Mouse (Mus musculus): ENCODE results near the gene Mrps16. TPM values are rescaled to one million over a fixed set of nuclear protein-coding genes. Genes with fewer than 3 reads are reported as not detected.

Mrps16 gene
- polyA plus RNA-seq, 1 experiment from 2014 or later = 49.9 TPM

DNA sequence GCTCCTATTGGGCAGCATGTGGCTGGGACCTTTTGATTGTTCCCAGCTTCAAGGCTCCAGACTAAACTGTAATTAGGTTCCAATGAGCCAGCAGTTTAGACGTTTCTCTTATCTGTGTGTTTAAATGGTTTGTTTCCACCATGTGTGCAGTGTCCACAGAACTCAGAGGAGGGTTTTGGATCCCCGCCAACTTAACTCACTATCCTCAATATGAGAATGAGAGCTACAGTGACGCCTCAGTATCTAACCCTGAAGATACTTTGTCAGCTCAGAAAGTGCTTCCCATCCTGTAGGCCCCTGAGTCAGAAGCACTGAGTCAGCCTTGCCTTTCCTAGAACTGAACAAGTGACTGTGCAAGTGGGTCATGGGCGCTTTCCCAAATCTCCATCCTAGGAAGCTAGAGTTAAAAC, 16.3 kb downstream of the Mrps16 start:
- peaks cover 16% of the 10 kb centered on the region for H3K36me3 ChIP-seq (replicated peaks; ENCODE audit: insufficient read depth, low read length)
- H3K4me3 ChIP-seq (ENCODE audit: low read depth, low read length) = no peak overlapping the region
- no peak overlapping the region for H3K4me2 ChIP-seq (ENCODE audit: low read depth, low read length)
- H3K27me3 ChIP-seq (ENCODE audit: insufficient read depth, low read length) = no peaks in the 10 kb centered on the region
- peak; percentile 66 for ATAC-seq
- no peak overlapping the region; the same call in 1 of the 2 replicates for H3K27ac ChIP-seq (ENCODE audit: low read depth)
- peak; percentile 49 for DNase-seq
- no peaks in the 10 kb centered on the region for H3K9me3 ChIP-seq (ENCODE audit: low read length)
- H3K9ac ChIP-seq (replicated peaks) = no peak overlapping the region
- 36% methylated on average over 4 of the region's 4 CpGs for WGBS (ENCODE audit: insufficient replicate concordance)
- H3K4me1 ChIP-seq (ENCODE audit: insufficient read depth) = peaks cover 18% of the 10 kb centered on the region
- TF ChIP-seq CTCF (IDR thresholded peaks at IDR 0.05; ENCODE audit: low read depth) (no peak), EP300 (IDR thresholded peaks at IDR 0.05; ENCODE audit: low read depth) (peak; percentile 32; the same call in 1 of the 2 replicates)

GRCm38 (mm10) chr14:20371854-20372253, 21.6 kb downstream of the Mrps16 start:
- TF ChIP-seq EP300 (IDR thresholded peaks at IDR 0.05; ENCODE audit: low read depth) (no peak), CTCF (IDR thresholded peaks at IDR 0.05; ENCODE audit: low read depth) (no peak)
- Histone ChIP-seq H3K27me3 (ENCODE audit: insufficient read depth, low read length) (no peaks in the 10 kb centered on the region), H3K4me1 (ENCODE audit: insufficient read depth) (peaks cover under 1% of the 10 kb centered on the region; the same call in 1 of the 2 replicates), H3K36me3 (replicated peaks; ENCODE audit: insufficient read depth, low read length) (peaks cover 14% of the 10 kb centered on the region), H3K27ac (ENCODE audit: low read depth) (no peak overlapping the region), H3K4me2 (ENCODE audit: low read depth, low read length) (no peak overlapping the region), H3K9me3 (ENCODE audit: low read length) (no peaks in the 10 kb centered on the region), H3K9ac (replicated peaks) (no peak overlapping the region), H3K4me3 (ENCODE audit: low read depth, low read length) (no peak overlapping the region)
- DNase-seq (no peak), ATAC-seq (no peak)
- WGBS (ENCODE audit: insufficient replicate concordance) = 61% methylated on average over 1 of the region's 1 CpGs

- Histone ChIP-seq H3K27me3 (ENCODE audit: insufficient read depth, low read length) (no peaks in the 10 kb centered on the region), H3K36me3 (replicated peaks; ENCODE audit: insufficient read depth, low read length) (peaks cover 10% of the 10 kb centered on the region; the same call in 1 of the 2 replicates), H3K4me3 (ENCODE audit: low read depth, low read length) (no peak overlapping the region), H3K9me3 (ENCODE audit: low read length) (no peaks in the 10 kb centered on the region), H3K4me1 (ENCODE audit: insufficient read depth) (no peaks in the 10 kb centered on the region), H3K9ac (replicated peaks) (no peak overlapping the region), H3K27ac (ENCODE audit: low read depth) (no peak overlapping the region), H3K4me2 (ENCODE audit: low read depth, low read length) (no peak overlapping the region)
- WGBS (ENCODE audit: insufficient replicate concordance) = 48% methylated on average over 7 of the region's 7 CpGs
- peak; percentile 38; the same call in 1 of the 2 replicates for ATAC-seq
- TF ChIP-seq CTCF (IDR thresholded peaks at IDR 0.05; ENCODE audit: low read depth) = no peak
- TF ChIP-seq EP300 (IDR thresholded peaks at IDR 0.05; ENCODE audit: low read depth) = no peak
- no peak for DNase-seq
Measured at GRCm38 (mm10) chr14:20370798-20371197, 22.6 kb downstream of the Mrps16 start.

- WGBS (ENCODE audit: insufficient replicate concordance) = 97% methylated on average over 3 of the region's 3 CpGs
- peak; percentile 49 for TF ChIP-seq CTCF (IDR thresholded peaks at IDR 0.05; ENCODE audit: low read depth)
- no peak for TF ChIP-seq EP300 (IDR thresholded peaks at IDR 0.05; ENCODE audit: low read depth)
- no peak overlapping the region for H3K27ac ChIP-seq (ENCODE audit: low read depth)
- H3K36me3 ChIP-seq (replicated peaks; ENCODE audit: insufficient read depth, low read length) = peaks cover 16% of the 10 kb centered on the region
- H3K9me3 ChIP-seq (ENCODE audit: low read length) = no peaks in the 10 kb centered on the region
- no peak overlapping the region for H3K9ac ChIP-seq (replicated peaks)
- peak; percentile 39 for DNase-seq
- H3K4me3 ChIP-seq (ENCODE audit: low read depth, low read length) = no peak overlapping the region
- ATAC-seq = no peak
- H3K4me1 ChIP-seq (ENCODE audit: insufficient read depth) = no peaks in the 10 kb centered on the region
- H3K27me3 ChIP-seq (ENCODE audit: insufficient read depth, low read length) = no peaks in the 10 kb centered on the region
- H3K4me2 ChIP-seq (ENCODE audit: low read depth, low read length) = no peak overlapping the region
Measured at GRCm38 (mm10) chr14:20368271-20368670, 25.2 kb downstream of the Mrps16 start.

GRCm38 (mm10) chr14:20363230-20363629, 30.2 kb downstream of the Mrps16 start:
- Histone ChIP-seq H3K4me3 (ENCODE audit: low read depth, low read length) (no peak overlapping the region), H3K36me3 (replicated peaks; ENCODE audit: insufficient read depth, low read length) (peaks cover 30% of the 10 kb centered on the region), H3K9me3 (ENCODE audit: low read length) (no peaks in the 10 kb centered on the region), H3K4me2 (ENCODE audit: low read depth, low read length) (no peak overlapping the region), H3K27me3 (ENCODE audit: insufficient read depth, low read length) (no peaks in the 10 kb centered on the region), H3K27ac (ENCODE audit: low read depth) (0 out of 2 replicates have a peak overlapping the region, but pooled peaks have one; percentile 22), H3K9ac (replicated peaks) (no peak overlapping the region), H3K4me1 (ENCODE audit: insufficient read depth) (no peaks in the 10 kb centered on the region)
- DNase-seq (peak; percentile 28), ATAC-seq (no peak)
- WGBS (ENCODE audit: insufficient replicate concordance) = 78% methylated on average over 4 of the region's 4 CpGs
- TF ChIP-seq EP300 (IDR thresholded peaks at IDR 0.05; ENCODE audit: low read depth) (no peak), CTCF (IDR thresholded peaks at IDR 0.05; ENCODE audit: low read depth) (no peak)

- WGBS (ENCODE audit: insufficient replicate concordance) = 2% methylated on average over 40 of the region's 42 CpGs
- DNase-seq (peak; percentile 94), ATAC-seq (peak; percentile 97)
- peak within 1 kb of the TSS; percentile 88 for H3K27ac ChIP-seq (ENCODE audit: low read depth)
- H3K4me2 ChIP-seq (ENCODE audit: low read depth, low read length) = peak within 1 kb of the TSS; percentile 83
- no peak for TF ChIP-seq EP300 (IDR thresholded peaks at IDR 0.05; ENCODE audit: low read depth)
- TF ChIP-seq CTCF (IDR thresholded peaks at IDR 0.05; ENCODE audit: low read depth) = peak; percentile 77
- peak within 1 kb of the TSS; percentile 93 for H3K9ac ChIP-seq (replicated peaks)
- no peaks in the 10 kb centered on the region for H3K27me3 ChIP-seq (ENCODE audit: insufficient read depth, low read length)
- peak within 1 kb of the TSS; percentile 76 for H3K4me3 ChIP-seq (ENCODE audit: low read depth, low read length)
- peaks cover 10% of the 10 kb centered on the region for H3K36me3 ChIP-seq (replicated peaks; ENCODE audit: insufficient read depth, low read length)
- H3K4me1 ChIP-seq (ENCODE audit: insufficient read depth) = peaks cover 18% of the 10 kb centered on the region; the same call in 1 of the 2 replicates
- no peaks in the 10 kb centered on the region for H3K9me3 ChIP-seq (ENCODE audit: low read length)
Measured at GRCm38 (mm10) chr14:20347991-20348541, 45.4 kb downstream of the Mrps16 start, which contains the start of the genes Ecd and Fam149b. TSS of gene Ecd (minus strand) at chr14:20348121. TSS of gene Fam149b (plus strand) at chr14:20348162.

Data from liver, postnatal 0 days (tissue).